Mouse (Mus musculus): ENCODE data around the gene Sema3d. TPM values are rescaled to one million over a fixed set of nuclear protein-coding genes. Genes with fewer than 3 reads are reported as not detected.
A peak's percentile ranks its signal among the peaks of the same experiment; 100 is the strongest.

Sema3d gene
- polyA plus RNA-seq, 1 experiment from 2014 or later: 23.7 TPM

- 83% methylated on average over 4 of the region's 4 CpGs for WGBS
- Histone ChIP-seq H3K27ac (no peak overlapping the region), H3K27me3 (no peaks in the 10 kb centered on the region), H3K4me3 (no peak overlapping the region), H3K9me3 (no peaks in the 10 kb centered on the region), H3K36me3 (peaks cover 15% of the 10 kb centered on the region; the same call in 1 of the 2 replicates), H3K4me1 (no peaks in the 10 kb centered on the region), H3K9ac (no peak overlapping the region), H3K4me2 (replicated peaks) (no peak overlapping the region)
- ATAC-seq (ENCODE audit: low FRiP score, low read depth): no peak
These were observed 132.1 kb downstream of the Sema3d start for GRCm38 (mm10) chr5:12515283-12515682.

- H3K36me3 ChIP-seq: no peaks in the 10 kb centered on the region
- no peak for ATAC-seq (ENCODE audit: low FRiP score, low read depth)
- H3K9me3 ChIP-seq: no peaks in the 10 kb centered on the region
- no peaks in the 10 kb centered on the region for H3K27me3 ChIP-seq
- WGBS: 40% methylated on average over 4 of the region's 4 CpGs
- no peak overlapping the region for H3K9ac ChIP-seq
- no peaks in the 10 kb centered on the region for H3K4me1 ChIP-seq
- H3K4me2 ChIP-seq (replicated peaks): no peak overlapping the region
- H3K4me3 ChIP-seq: no peak overlapping the region
- H3K27ac ChIP-seq: no peak overlapping the region
These were observed 142.1 kb downstream of the Sema3d start for GRCm38 (mm10) chr5:12525235-12525767.

- Histone ChIP-seq H3K4me2 (replicated peaks) (no peak overlapping the region), H3K9me3 (no peaks in the 10 kb centered on the region), H3K4me3 (no peak overlapping the region), H3K4me1 (no peaks in the 10 kb centered on the region), H3K36me3 (no peaks in the 10 kb centered on the region), H3K27ac (no peak overlapping the region), H3K9ac (no peak overlapping the region), H3K27me3 (no peaks in the 10 kb centered on the region)
- 94% methylated on average over 2 of the region's 2 CpGs for WGBS
- no peak for ATAC-seq (ENCODE audit: low FRiP score, low read depth)
These were observed 145.4 kb downstream of the Sema3d start for GRCm38 (mm10) chr5:12528596-12528995.

- H3K36me3 ChIP-seq: no peaks in the 10 kb centered on the region
- no peak for ATAC-seq (ENCODE audit: low FRiP score, low read depth)
- no peak overlapping the region for H3K4me3 ChIP-seq
- H3K4me1 ChIP-seq: no peaks in the 10 kb centered on the region
- no peaks in the 10 kb centered on the region for H3K9me3 ChIP-seq
- H3K4me2 ChIP-seq (replicated peaks): no peak overlapping the region
- no peak overlapping the region for H3K27ac ChIP-seq
- no peak overlapping the region for H3K9ac ChIP-seq
- no peaks in the 10 kb centered on the region for H3K27me3 ChIP-seq
- WGBS: 68% methylated on average over 1 of the region's 1 CpGs
These were observed 146.6 kb downstream of the Sema3d start for GRCm38 (mm10) chr5:12529771-12530170.

- no peak for ATAC-seq (ENCODE audit: low FRiP score, low read depth)
- Histone ChIP-seq H3K36me3 (no peaks in the 10 kb centered on the region), H3K4me2 (replicated peaks) (no peak overlapping the region), H3K27ac (no peak overlapping the region), H3K4me3 (no peak overlapping the region), H3K27me3 (no peaks in the 10 kb centered on the region), H3K9me3 (no peaks in the 10 kb centered on the region), H3K4me1 (no peaks in the 10 kb centered on the region), H3K9ac (no peak overlapping the region)
- WGBS: 37% methylated on average over 2 of the region's 2 CpGs
These were observed 158.1 kb downstream of the Sema3d start for GRCm38 (mm10) chr5:12541268-12541667.

GRCm38 (mm10) chr5:12549046-12549669, 166.0 kb downstream of the Sema3d start:
- no peak overlapping the region for H3K27ac ChIP-seq
- H3K9ac ChIP-seq: no peak overlapping the region
- H3K4me2 ChIP-seq (replicated peaks): no peak overlapping the region
- no peaks in the 10 kb centered on the region for H3K9me3 ChIP-seq
- 95% methylated on average over 8 of the region's 8 CpGs for WGBS
- no peak for ATAC-seq (ENCODE audit: low FRiP score, low read depth)
- H3K27me3 ChIP-seq: no peaks in the 10 kb centered on the region
- H3K36me3 ChIP-seq: no peaks in the 10 kb centered on the region
- H3K4me1 ChIP-seq: no peaks in the 10 kb centered on the region
- no peak overlapping the region for H3K4me3 ChIP-seq

GRCm38 (mm10) chr5:12555401-12555800, 172.2 kb downstream of the Sema3d start:
- no peak overlapping the region for H3K9ac ChIP-seq
- no peaks in the 10 kb centered on the region for H3K9me3 ChIP-seq
- H3K4me3 ChIP-seq: no peak overlapping the region
- no peak overlapping the region for H3K27ac ChIP-seq
- ATAC-seq (ENCODE audit: low FRiP score, low read depth): no peak
- 83% methylated on average over 3 of the region's 3 CpGs for WGBS
- 0 out of 2 replicates have a peak, but pooled peaks cover 5% of the 10 kb centered on the region for H3K4me1 ChIP-seq
- no peaks in the 10 kb centered on the region for H3K27me3 ChIP-seq
- no peaks in the 10 kb centered on the region for H3K36me3 ChIP-seq
- H3K4me2 ChIP-seq (replicated peaks): no peak overlapping the region

- H3K4me3 ChIP-seq: no peak overlapping the region
- H3K9me3 ChIP-seq: no peaks in the 10 kb centered on the region
- H3K27me3 ChIP-seq: no peaks in the 10 kb centered on the region
- WGBS: 45% methylated on average over 2 of the region's 2 CpGs
- H3K27ac ChIP-seq: no peak overlapping the region
- H3K9ac ChIP-seq: no peak overlapping the region
- H3K4me1 ChIP-seq: 0 out of 2 replicates have a peak, but pooled peaks cover 5% of the 10 kb centered on the region
- H3K36me3 ChIP-seq: no peaks in the 10 kb centered on the region
- ATAC-seq (ENCODE audit: low FRiP score, low read depth): no peak
- H3K4me2 ChIP-seq (replicated peaks): no peak overlapping the region
These were observed 174.7 kb downstream of the Sema3d start for GRCm38 (mm10) chr5:12557889-12558288.

GRCm38 (mm10) chr5:12561740-12562139, 178.6 kb downstream of the Sema3d start:
- Histone ChIP-seq H3K4me2 (replicated peaks) (no peak overlapping the region), H3K27ac (no peak overlapping the region), H3K4me1 (0 out of 2 replicates have a peak, but pooled peaks cover 2% of the 10 kb centered on the region), H3K9me3 (no peaks in the 10 kb centered on the region), H3K4me3 (no peak overlapping the region), H3K27me3 (no peaks in the 10 kb centered on the region), H3K9ac (no peak overlapping the region), H3K36me3 (0 out of 2 replicates have a peak, but pooled peaks cover 3% of the 10 kb centered on the region)
- 11% methylated on average over 2 of the region's 2 CpGs for WGBS
- no peak for ATAC-seq (ENCODE audit: low FRiP score, low read depth)

- no peak; the same call in 1 of the 2 replicates for ATAC-seq (ENCODE audit: low FRiP score, low read depth)
- Histone ChIP-seq H3K9ac (no peak overlapping the region), H3K9me3 (no peaks in the 10 kb centered on the region), H3K4me1 (0 out of 2 replicates have a peak, but pooled peaks cover 2% of the 10 kb centered on the region), H3K27ac (no peak overlapping the region), H3K36me3 (0 out of 2 replicates have a peak, but pooled peaks cover 3% of the 10 kb centered on the region), H3K4me3 (no peak overlapping the region), H3K4me2 (replicated peaks) (no peak overlapping the region), H3K27me3 (no peaks in the 10 kb centered on the region)
- WGBS: 25% methylated on average over 5 of the region's 5 CpGs
These were observed 179.0 kb downstream of the Sema3d start for GRCm38 (mm10) chr5:12562204-12562603.

- no peaks in the 10 kb centered on the region for H3K27me3 ChIP-seq
- H3K9ac ChIP-seq: no peak overlapping the region
- no peak for ATAC-seq (ENCODE audit: low FRiP score, low read depth)
- H3K4me1 ChIP-seq: 0 out of 2 replicates have a peak, but pooled peaks cover 2% of the 10 kb centered on the region
- H3K36me3 ChIP-seq: 0 out of 2 replicates have a peak, but pooled peaks cover 3% of the 10 kb centered on the region
- no peaks in the 10 kb centered on the region for H3K9me3 ChIP-seq
- no peak overlapping the region for H3K4me3 ChIP-seq
- H3K4me2 ChIP-seq (replicated peaks): no peak overlapping the region
- WGBS: 80% methylated on average over 11 of the region's 11 CpGs
- H3K27ac ChIP-seq: no peak overlapping the region
These were observed 179.9 kb downstream of the Sema3d start for GRCm38 (mm10) chr5:12563132-12563531.

GRCm38 (mm10) chr5:12564602-12565220, 181.5 kb downstream of the Sema3d start:
- peak; percentile 88 for ATAC-seq (ENCODE audit: low FRiP score, low read depth)
- 34% methylated on average over 2 of the region's 2 CpGs for WGBS

More at GRCm38 (mm10) chr5:12564602-12565220, 181.5 kb downstream of the Sema3d start:
- H3K27me3 ChIP-seq: no peaks in the 10 kb centered on the region
- H3K36me3 ChIP-seq: 0 out of 2 replicates have a peak, but pooled peaks cover 3% of the 10 kb centered on the region
- no peak overlapping the region for H3K9ac ChIP-seq
- no peak overlapping the region for H3K27ac ChIP-seq
- H3K4me1 ChIP-seq: 0 out of 2 replicates have a peak, but pooled peaks cover 2% of the 10 kb centered on the region
- H3K4me3 ChIP-seq: no peak overlapping the region
- no peaks in the 10 kb centered on the region for H3K9me3 ChIP-seq
- H3K4me2 ChIP-seq (replicated peaks): no peak overlapping the region
